ENCODE assay signal across 11 mouse cellular contexts in genomic region chr11:19143267-19144000, GRCm38 (mm10).
DNase-seq lines count a peak whose midpoint lies in the region; ATAC-seq and TF ChIP-seq lines count a peak whose summit lies in the region.
"Had no signal": no experiment of that assay in that cellular context is flagged by ENCODE, and none has a peak within 500 bp of the region (broad histone marks: within the 10 kb centered on the region; RNA-seq: fewer than 3 reads in every experiment).

No protein-coding gene starts in this region.

- no peaks in the 10 kb centered on the region for H3K9me3 ChIP-seq in hindbrain, embryonic 14.5 days (ENCODE audit: control insufficient read depth, low read length)
- no peaks in the 10 kb centered on the region for H3K9me3 ChIP-seq in midbrain, embryonic 11.5 days (ENCODE audit: control insufficient read depth, low read length)
- H3K9me3 ChIP-seq: hindbrain, embryonic 15.5 days had no signal

- no peak overlapping the region for H3K9ac ChIP-seq in hindbrain, embryonic 14.5 days
- H3K9ac ChIP-seq in midbrain, embryonic 11.5 days (ENCODE audit: low read length): no peak overlapping the region
- H3K9ac ChIP-seq: hindbrain, embryonic 15.5 days had no signal

- no peaks in the 10 kb centered on the region for H3K27me3 ChIP-seq in hindbrain, embryonic 14.5 days (ENCODE audit: control insufficient read depth, insufficient read depth, low read length)
- H3K27me3 ChIP-seq in midbrain, embryonic 11.5 days (ENCODE audit: control insufficient read depth, insufficient read depth, low read length): no peaks in the 10 kb centered on the region
- H3K27me3 ChIP-seq: hindbrain, embryonic 15.5 days had no signal

- no peaks in the 10 kb centered on the region for H3K36me3 ChIP-seq in hindbrain, embryonic 14.5 days (replicated peaks; ENCODE audit: control insufficient read depth, insufficient read depth)
- H3K36me3 ChIP-seq in midbrain, embryonic 11.5 days (ENCODE audit: control insufficient read depth, insufficient read depth, low read length): no peaks in the 10 kb centered on the region
- H3K36me3 ChIP-seq: hindbrain, embryonic 15.5 days had no signal

- no peak overlapping the region for H3K27ac ChIP-seq in hindbrain, embryonic 14.5 days
- H3K27ac ChIP-seq in layer of hippocampus, adult 2 months: no peak overlapping the region
- no peak overlapping the region for H3K27ac ChIP-seq in midbrain, embryonic 11.5 days (ENCODE audit: low read depth, low read length)
- H3K27ac ChIP-seq: hindbrain, embryonic 15.5 days; kidney, postnatal 0 days had no signal

- H3K4me2 ChIP-seq in hindbrain, embryonic 14.5 days (replicated peaks): no peak overlapping the region
- no peak overlapping the region for H3K4me2 ChIP-seq in midbrain, embryonic 11.5 days
- H3K4me2 ChIP-seq: hindbrain, embryonic 15.5 days had no signal

- DNase-seq in adrenal gland, adult 2 months: peak; percentile 12
- DNase-seq in adrenal gland, adult 8-10 months: no peak
- DNase-seq in R1 (ENCODE audit: low read depth, low spot score): peak; percentile 16
- peak; percentile 75 for DNase-seq in gonadal fat pad, adult 2 months (ENCODE audit: low read depth)
- peak; percentile 53 for DNase-seq in heart, postnatal 4 days
- DNase-seq in hindbrain, embryonic 14.5 days (ENCODE audit: low spot score): no peak
- no peak for DNase-seq in layer of hippocampus, adult 2 months (ENCODE audit: low spot score in 2 of 2)
- no peak for DNase-seq in midbrain, embryonic 11.5 days (ENCODE audit: low spot score, missing footprints)

- H3K4me3 ChIP-seq in hindbrain, embryonic 14.5 days (replicated peaks; ENCODE audit: low read length): no peak overlapping the region
- no peak overlapping the region for H3K4me3 ChIP-seq in layer of hippocampus, adult 2 months
- H3K4me3 ChIP-seq in midbrain, embryonic 11.5 days (ENCODE audit: low read depth, low read length): no peak overlapping the region
- H3K4me3 ChIP-seq: hindbrain, embryonic 15.5 days had no signal

- H3K4me1 ChIP-seq in hindbrain, embryonic 14.5 days (replicated peaks; ENCODE audit: control insufficient read depth, insufficient read depth, low read length): 0 out of 2 replicates have a peak, but pooled peaks cover 7% of the 10 kb centered on the region
- H3K4me1 ChIP-seq in midbrain, embryonic 11.5 days (ENCODE audit: control insufficient read depth, insufficient read depth, low read length): no peaks in the 10 kb centered on the region
- H3K4me1 ChIP-seq: hindbrain, embryonic 15.5 days had no signal

- no peak for ATAC-seq in hindbrain, embryonic 14.5 days (ENCODE audit: low FRiP score)
- no peak for ATAC-seq in midbrain, embryonic 11.5 days (ENCODE audit: low FRiP score)
- ATAC-seq: forebrain, embryonic 14.5 days had no signal

- 87% methylated on average over 17 of the region's 17 CpGs for WGBS in hindbrain, embryonic 14.5 days
- WGBS in midbrain, embryonic 11.5 days: 87% methylated on average over 17 of the region's 17 CpGs

- no peak for TF ChIP-seq CTCF in layer of hippocampus, adult 2 months (conservative IDR thresholded peaks at IDR 0.05)

Comparison
In these comparisons a context has a peak if more than half of its experiments do, and no peak if none do; other contexts are left out.
1. DNase-seq: peak in adrenal gland, adult 2 months (single experiment), R1 (single experiment), gonadal fat pad, adult 2 months (single experiment) and heart, postnatal 4 days (single experiment); none in adrenal gland, adult 8-10 months (single experiment), hindbrain, embryonic 14.5 days (single experiment), layer of hippocampus, adult 2 months (0 of 2) and midbrain, embryonic 11.5 days (single experiment).